Mouse (Mus musculus) bone marrow macrophage, adult 2 months (primary cell): ENCODE measurements at regions not wholly inside any gene's neighbourhood (a gene's known extent, or its start where the extent isn't known, plus 50 kb on each side); places are given as distances from the start of the nearest gene placed in this dataset.

ENCODE experiments used
- CTCF ChIP-seq: IDR thresholded peaks from 2 replicates; pipeline ENCODE4 v1.5.1; 2012; ENCODE audit warnings: low read depth, mild to moderate bottlenecking, low read length, moderate library complexity
- POLR2A ChIP-seq: IDR thresholded peaks from 2 replicates; pipeline ENCODE4 v1.6.1; 2012; ENCODE audit warnings: mild to moderate bottlenecking, low read depth, low read length, borderline replicate concordance

DNA sequence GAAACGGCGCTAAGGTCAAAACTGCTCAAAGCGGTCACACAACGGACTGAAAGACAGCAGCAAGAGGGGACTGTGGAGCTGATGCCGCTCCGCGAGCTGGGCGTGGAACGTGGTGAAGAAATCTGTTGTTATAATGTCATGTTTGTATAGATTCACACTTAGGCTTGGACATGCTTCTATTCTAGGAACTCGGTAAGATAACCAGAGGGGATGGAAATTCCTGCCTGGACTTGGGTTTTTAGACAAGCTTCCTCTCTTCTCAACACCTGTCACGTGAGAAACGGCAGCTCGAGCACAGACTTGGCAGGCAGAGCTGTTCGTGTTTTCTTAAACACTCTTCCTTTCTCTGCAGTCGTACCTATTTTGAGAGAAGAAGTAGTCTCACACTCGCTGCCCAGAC lies 307.5 kb downstream of the Ndfip2 start:
- TF ChIP-seq CTCF (no peak), POLR2A (no peak)
